Mouse (Mus musculus): ENCODE results near the gene Rbms3.

- TF ChIP-seq CTCF (IDR thresholded peaks at IDR 0.05; ENCODE audit: extremely low read depth, insufficient read depth, low read length) = no peak
- no peak for TF ChIP-seq POLR2A (IDR thresholded peaks at IDR 0.05; ENCODE audit: extremely low read depth, insufficient read depth, low read length)
These were observed 990.0 kb downstream of the Rbms3 start for GRCm38 (mm10) chr9:116639597-116640301.

Data from cortical plate, adult 2 months (tissue).